1 mouse cellular context compared by ENCODE assay signal in genomic region chr10:80265149-80265486, GRCm38 (mm10).
TF ChIP-seq lines count a peak whose summit lies in the region.

No protein-coding gene starts in this region.

TF ChIP-seq in MEL, 35 proteins besides CTCF, POLR2A, EP300 and RAD21 (continued from another document):
- no peak for TF ChIP-seq GATA1 (IDR thresholded peaks at IDR 0.05; ENCODE audit: low read depth, low read length)
- TF ChIP-seq CHD1 (IDR thresholded peaks at IDR 0.05; ENCODE audit: low read depth, low read length) = no peak
- TF ChIP-seq KAT2A (conservative IDR thresholded peaks at IDR 0.05; ENCODE audit: low read depth, low read length) = no peak
- TF ChIP-seq ZC3H11A (IDR thresholded peaks at IDR 0.05; ENCODE audit: low read depth, low read length) = no peak
- TF ChIP-seq GABPA (IDR thresholded peaks at IDR 0.05; ENCODE audit: low read depth, low read length) = no peak
- no peak for TF ChIP-seq USF2 (IDR thresholded peaks at IDR 0.05; ENCODE audit: borderline replicate concordance in 1 of 2, insufficient read depth in 1 of 2, low read depth in 1 of 2, low read length in 2 of 2)
- no peak for TF ChIP-seq MAFK (IDR thresholded peaks at IDR 0.05; ENCODE audit: borderline replicate concordance, low read depth, low read length)
- TF ChIP-seq ZMIZ1 (IDR thresholded peaks at IDR 0.05; ENCODE audit: low read depth, low read length) = no peak
- no peak; the same call in 1 of the 2 replicates for TF ChIP-seq TCF12 (IDR thresholded peaks at IDR 0.05; ENCODE audit: low read depth, low read length)
- no peak for TF ChIP-seq JUND (IDR thresholded peaks at IDR 0.05; ENCODE audit: low read depth, low read length)
